Mouse (Mus musculus): ENCODE results near the gene Gm11596.
"Not testable (repeated sequence)": the region's sequence is repeated elsewhere in the genome, so short reads cannot be mapped to it uniquely, and the experiment has no call there.

Gene Gm11596

DNA sequence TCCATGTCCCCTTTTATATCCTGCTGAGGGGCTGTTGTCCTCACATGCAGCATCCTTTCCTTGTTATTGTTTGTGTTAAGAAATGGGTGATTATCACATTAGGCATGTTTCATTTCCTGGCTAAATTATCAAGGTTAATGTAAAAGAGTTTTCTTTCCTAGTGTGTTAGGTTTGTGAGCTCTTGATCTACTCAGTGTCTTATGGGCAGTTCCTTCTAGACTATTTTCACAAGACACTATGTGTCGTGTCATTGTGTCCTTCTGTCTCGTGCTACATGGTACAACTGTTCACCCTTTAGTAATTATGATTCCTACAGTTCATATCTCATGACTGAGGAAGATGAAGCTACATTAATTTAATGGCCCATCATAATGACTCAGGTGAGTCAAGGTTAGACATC, at the start of gene Gm11596:
Gene Gm11596 (minus strand): TSS at position 101 of the 400 bp plus-strand sequence.
- no peak for DNase-seq

DNA sequence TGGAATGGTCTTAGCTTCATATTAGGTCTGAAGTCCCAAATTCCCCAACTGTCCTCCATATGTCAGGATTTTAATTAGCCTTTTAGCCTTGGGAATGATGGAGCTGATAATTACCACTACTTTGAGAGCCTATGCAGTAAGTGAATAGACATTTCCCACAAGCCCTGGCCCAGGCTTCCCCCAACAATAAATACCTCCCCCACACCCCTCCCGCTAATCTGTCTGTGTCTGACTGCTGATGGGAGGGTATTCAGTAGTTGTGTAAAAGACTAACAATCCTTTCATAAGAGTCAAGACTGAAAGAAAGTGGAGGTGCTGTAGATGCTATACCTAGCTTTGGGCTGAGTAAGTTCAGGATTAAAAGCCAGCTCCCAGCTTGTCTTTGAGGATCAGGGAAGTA, 48.9 kb upstream of the Gm11596 start:
- DNase-seq: no peak

DNA sequence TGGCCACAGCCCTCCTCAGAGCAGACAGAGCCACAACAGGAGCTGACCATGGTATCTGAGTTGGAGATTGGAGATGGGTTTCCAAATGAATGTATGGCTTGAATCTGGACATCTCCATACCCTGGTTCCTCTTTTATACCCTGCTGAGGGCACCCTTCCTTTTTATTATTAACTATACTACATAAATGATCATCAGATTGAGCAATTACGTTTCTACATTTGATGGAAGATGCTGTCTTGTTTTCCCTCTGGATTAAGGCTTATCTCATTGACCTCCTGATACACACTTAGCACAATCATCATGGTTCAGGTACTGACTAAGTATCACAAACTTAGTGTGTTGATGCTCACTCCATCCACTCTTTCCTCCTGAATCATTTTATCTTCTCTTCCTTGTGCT, 44.7 kb upstream of the Gm11596 start, which contains the start of gene 2300003K06Rik:
Gene 2300003K06Rik (minus strand): TSS at position 101 of the 400 bp plus-strand sequence.
- DNase-seq: no peak

DNA sequence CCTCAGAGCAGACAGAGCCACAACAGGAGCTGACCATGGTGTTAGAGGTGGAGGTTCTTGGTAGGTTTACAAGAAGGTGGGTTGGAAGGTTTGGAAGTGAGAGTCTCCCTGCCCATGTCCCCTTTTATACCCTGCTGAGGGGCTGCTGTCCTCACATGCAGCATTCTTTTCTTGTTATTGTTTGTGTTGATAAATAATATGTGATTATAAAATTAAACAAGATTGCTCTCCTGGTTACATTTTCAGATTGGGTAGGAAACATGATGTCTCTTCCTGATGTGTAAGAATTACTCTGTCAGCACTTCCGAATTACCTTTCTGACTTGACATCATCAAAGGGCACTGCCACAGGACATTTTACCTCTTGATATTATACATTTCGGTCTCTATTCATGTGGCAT, 22.3 kb upstream of the Gm11596 start, which contains the start of gene Gm11564:
Gene Gm11564 (minus strand): TSS at position 101 of the 400 bp plus-strand sequence.
- DNase-seq: not testable (repeated sequence)

DNA sequence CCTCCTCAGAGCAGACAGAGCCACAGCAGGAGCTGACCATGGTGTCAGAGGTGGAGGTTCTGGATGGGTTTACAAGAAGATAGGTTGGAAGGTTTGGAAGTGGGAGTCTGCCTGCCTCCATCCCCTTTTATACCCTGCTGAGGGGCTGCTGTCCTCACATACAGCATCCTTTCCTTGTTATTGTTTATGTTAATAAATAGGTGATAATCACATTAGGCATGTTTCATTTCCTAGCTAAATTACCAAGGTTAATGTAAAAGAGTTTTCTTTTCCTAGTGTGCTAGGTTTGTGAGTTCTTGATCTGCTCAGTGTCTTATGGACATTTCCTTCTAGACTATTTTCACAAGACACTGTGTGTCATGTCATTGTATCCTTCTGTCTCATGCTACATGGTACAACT, 16.5 kb upstream of the Gm11596 start, which contains the start of gene Krtap4-13:
Gene Krtap4-13 (minus strand): TSS at position 101 of the 400 bp plus-strand sequence.
- not testable (repeated sequence) for DNase-seq

DNA sequence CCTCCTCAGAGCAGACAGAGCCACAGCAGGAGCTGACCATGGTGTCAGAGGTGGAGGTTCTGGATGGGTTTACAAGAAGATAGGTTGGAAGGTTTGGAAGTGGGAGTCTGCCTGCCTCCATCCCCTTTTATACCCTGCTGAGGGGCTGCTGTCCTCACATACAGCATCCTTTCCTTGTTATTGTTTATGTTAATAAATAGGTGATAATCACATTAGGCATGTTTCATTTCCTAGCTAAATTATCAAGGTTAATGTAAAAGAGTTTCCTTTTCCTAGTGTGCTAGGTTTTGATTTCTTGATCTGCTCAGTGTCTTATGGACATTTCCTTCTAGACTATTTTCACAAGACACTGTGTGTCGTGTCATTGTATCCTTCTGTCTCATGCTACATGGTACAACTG, 11.1 kb upstream of the Gm11596 start, which contains the start of gene Gm11554:
Gene Gm11554 (minus strand): TSS at position 101 of the 400 bp plus-strand sequence.
- DNase-seq: not testable (repeated sequence)

DNA sequence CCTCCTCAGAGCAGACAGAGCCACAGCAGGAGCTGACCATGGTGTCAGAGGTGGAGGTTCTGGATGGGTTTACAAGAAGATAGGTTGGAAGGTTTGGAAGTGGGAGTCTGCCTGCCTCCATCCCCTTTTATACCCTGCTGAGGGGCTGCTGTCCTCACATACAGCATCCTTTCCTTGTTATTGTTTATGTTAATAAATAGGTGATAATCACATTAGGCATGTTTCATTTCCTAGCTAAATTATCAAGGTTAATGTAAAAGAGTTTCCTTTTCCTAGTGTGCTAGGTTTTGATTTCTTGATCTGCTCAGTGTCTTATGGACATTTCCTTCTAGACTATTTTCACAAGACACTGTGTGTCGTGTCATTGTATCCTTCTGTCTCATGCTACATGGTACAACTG, 5.6 kb upstream of the Gm11596 start, which contains the start of gene Gm11569:
Gene Gm11569 (minus strand): TSS at position 101 of the 400 bp plus-strand sequence.
- not testable (repeated sequence) for DNase-seq

DNA sequence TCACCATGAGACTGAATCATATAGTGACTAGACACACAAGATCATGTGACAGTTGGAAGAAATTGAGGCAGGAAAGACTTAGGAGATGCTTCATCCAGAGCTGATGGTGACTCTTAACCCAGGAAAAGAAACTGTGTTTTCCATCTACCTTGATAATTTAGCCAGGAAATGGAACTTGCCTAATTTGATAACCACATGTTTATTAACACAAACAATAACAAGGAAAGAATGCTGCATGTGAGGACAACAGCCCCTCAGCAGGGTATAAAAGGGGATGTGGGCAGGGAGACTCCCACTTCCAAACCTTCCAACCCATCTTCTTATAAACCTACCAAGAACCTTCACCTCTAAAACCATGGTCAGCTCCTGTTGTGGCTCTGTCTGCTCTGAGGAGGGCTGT, 8.4 kb downstream of the Gm11596 start, which contains the start of gene Krtap4-9:
Gene Krtap4-9 (plus strand): TSS at position 301 of the 400 bp plus-strand sequence.
- DNase-seq: not testable (repeated sequence)

DNA sequence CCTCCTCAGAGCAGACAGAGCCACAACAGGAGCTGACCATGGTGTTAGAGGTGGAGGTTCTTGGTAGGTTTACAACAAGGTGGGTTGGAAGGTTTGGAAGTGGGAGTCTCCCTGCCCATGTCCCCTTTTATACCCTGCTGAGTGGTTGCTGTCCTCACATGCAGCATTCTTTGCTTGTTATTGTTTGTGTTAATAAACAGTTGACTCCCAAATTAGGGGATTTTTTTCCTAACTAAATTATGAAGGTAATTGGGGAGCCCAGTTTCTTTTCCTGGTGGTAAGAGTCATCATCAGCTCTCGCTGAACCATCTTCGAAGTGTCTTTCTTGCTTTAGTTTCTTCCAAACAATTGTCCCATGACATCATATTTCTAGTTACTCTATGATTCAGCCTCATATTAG, 12.7 kb downstream of the Gm11596 start, which contains the start of gene Krtap4-8:
Gene Krtap4-8 (minus strand): TSS at position 101 of the 400 bp plus-strand sequence.
- DNase-seq: no peak

DNA sequence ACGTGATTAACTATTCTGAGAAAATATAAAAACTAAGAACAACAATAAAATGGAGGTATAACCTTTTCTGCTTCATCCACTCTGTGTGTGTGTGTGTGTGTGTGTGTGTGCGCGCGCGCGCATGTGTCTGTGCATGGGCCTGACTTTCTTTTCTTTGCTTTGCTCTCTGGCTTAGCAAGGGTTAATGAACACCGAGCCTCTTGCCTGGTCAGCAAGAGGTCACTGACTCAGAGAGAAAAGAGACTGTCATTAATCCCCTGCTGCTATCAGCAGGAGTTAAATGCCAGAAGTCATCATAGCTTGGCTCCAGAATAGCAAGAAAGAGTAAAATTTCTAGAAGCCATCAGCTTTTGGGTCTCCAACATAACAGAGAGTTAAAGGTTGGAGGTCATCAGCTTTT, 14.9 kb downstream of the Gm11596 start:
- no peak for DNase-seq

DNA sequence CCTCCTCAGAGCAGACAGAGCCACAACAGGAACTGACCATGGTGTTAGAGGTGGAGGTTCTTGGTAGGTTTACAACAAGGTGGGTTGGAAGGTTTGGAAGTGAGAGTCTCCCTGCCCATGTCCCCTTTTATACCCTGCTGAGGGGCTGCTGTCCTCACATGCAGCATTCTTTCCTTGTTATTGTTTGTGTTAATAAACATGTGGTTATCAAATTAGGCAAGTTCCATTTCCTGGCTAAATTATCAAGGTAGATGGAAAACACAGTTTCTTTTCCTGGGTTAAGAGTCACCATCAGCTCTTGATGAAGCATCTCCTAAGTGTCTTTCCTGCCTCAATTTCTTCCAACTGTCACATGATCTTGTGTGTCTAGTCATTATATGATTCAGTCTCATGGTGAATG, 20.5 kb downstream of the Gm11596 start, which contains the start of gene Gm11595:
Gene Gm11595 (minus strand): TSS at position 101 of the 400 bp plus-strand sequence.
- not testable (repeated sequence) for DNase-seq

DNA sequence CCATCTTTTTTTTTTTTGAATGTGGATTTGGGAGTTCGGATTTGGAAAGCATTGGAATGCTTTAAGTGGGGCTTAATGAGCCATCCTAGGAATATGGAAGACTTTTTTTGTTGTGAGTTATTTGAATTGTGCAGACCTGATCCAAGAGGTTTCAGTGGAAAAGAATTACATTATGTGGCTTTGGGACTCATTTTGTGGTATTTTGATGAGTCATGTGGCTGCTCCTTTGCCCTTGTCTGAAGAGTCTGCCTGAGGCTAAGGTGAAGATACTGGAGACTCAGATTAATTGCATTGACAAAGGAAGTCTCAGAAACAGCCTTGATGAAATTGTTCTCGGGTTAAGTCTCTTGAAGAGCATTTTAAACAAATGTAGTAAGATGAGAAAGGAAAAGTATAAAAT, 24.9 kb downstream of the Gm11596 start:
- no peak for DNase-seq

DNA sequence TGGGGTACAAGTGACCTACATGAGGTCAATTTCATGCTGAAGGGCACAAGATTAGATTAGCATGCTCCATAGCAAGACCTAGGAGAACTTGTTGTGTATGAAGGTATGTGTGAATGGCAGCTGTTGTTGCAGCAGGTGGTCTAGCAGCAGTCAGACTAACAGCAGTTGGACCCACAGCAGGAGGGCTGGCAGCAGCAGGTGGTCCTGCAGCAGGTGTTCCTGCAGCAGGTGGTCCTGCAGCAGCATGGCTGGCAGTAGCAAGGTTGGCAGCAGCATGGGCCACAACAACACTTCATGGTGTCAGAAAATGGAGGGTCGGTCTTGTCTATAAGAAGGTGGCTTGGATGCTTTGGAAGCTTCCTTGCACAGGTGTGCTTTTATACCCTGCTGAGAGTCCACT, 34.4 kb downstream of the Gm11596 start:
- no peak for DNase-seq

DNA sequence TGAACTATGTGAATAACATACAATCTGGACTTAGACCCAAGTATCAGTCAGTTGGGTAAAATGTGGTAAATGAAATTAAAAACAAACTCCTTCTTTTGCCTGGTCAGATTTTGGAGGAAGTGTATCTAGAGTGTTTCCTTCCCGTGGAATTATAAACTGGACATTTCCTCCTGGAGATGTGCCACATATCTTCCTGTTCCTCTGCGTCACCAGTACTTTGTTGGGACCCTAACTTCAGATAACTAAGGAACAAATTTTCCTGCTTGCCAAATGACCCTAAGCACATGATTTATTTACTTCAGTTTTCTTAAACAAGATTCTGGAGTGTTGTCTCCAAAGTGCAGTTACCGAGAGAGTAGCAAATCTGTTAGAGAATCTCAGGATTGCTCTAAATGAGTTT, 49.3 kb downstream of the Gm11596 start:
- peak in 1 of 2 experiments; percentile 12 for DNase-seq
